Mouse (Mus musculus): ENCODE data around the gene Pacrg.

Pacrg gene

DNA sequence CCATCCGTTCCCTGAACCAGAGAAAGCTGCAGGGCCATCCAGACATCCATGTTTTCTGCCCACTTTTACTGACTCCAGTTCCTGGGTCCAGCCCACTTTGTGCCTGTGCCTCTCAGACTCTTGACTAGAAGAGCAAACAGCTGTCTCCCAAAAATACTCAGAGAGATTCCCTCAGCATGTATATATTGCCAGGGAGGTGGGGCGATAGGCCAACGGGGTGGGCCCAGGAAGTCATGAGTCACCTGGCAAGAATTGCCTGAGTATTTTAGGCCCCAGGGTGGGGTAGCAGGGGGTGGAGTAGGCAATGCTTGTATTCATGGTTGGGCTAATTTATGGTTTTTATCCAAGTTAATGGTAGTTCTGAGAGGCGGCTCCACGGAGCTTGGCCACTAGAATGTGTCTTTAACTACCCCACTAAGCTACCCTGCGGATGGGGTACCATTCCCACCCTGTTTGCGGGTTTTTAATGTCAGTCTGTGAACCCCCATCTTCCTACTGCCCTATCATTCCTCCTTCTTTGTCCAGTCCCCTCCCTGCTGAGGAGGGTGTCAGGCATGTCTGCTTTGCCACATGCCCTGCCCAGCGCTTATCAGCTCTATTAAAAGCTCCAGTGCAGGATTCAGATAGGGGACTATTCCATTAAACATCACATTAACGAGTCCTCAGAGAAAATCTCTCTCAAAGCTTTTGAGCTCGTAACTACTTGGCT is 461.5 kb downstream of the Pacrg start:
- no peak for DNase-seq (ENCODE audit: low read depth, low spot score)

DNA sequence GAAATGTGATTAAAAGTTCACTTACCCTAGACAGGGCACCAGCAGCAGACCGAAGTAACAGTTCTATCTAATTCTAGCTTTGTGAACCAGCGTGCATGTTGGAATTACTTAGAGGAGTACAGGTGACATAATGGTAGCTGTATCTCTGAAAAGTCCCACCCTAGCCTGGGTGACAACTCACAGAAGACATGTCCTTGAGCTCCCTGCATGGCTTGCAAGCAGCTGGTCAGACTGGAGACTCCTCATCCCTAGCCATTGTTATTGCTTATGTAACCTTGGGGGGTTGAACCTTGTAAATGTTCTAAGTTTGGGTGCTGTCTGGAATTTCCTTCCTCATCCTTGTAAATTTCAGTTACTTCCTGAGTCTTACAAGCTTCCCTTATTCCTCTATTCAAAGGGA is 462.5 kb downstream of the Pacrg start:
- DNase-seq (ENCODE audit: low read depth, low spot score): no peak

DNA sequence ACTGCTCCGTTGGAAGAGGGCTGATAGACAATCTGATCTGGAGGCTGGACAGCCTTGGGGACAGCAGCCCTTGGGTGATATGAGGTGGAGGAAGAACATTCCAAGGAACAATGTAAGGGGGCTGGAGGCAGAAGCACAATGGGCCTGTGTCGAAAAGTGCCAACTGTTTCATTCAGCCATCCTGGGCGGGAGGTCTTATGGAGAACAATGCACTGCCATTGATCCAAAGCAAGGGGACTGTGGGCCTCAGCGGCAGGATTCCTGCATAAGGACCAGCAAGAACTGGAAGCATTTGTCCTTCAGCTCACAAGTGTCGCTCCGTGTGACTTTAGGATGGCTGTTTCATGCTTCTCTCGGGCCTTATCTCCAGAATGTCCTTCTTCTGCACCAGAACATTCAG is 465.8 kb downstream of the Pacrg start:
- no peak for DNase-seq (ENCODE audit: low read depth, low spot score)

DNA sequence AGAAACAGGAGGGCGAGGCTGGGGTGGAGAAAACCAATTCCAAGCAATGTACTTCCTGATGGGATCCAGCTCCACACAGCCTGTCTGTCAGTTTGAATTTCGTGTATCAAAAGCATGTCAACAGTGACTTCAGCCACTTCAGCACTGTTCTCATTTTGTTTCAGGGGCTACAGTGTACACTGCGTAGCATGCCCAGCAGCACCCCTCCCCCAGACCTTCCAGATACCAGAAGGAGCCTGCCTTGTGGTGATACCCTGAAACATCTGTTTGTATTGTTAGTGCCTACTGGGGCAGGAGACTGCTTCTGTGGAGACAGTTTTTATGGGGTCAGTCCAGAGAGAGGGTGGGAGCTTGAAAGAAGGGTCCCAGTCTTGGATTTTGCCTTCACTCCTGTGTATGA is 466.4 kb downstream of the Pacrg start:
- DNase-seq (ENCODE audit: low read depth, low spot score): no peak

DNA sequence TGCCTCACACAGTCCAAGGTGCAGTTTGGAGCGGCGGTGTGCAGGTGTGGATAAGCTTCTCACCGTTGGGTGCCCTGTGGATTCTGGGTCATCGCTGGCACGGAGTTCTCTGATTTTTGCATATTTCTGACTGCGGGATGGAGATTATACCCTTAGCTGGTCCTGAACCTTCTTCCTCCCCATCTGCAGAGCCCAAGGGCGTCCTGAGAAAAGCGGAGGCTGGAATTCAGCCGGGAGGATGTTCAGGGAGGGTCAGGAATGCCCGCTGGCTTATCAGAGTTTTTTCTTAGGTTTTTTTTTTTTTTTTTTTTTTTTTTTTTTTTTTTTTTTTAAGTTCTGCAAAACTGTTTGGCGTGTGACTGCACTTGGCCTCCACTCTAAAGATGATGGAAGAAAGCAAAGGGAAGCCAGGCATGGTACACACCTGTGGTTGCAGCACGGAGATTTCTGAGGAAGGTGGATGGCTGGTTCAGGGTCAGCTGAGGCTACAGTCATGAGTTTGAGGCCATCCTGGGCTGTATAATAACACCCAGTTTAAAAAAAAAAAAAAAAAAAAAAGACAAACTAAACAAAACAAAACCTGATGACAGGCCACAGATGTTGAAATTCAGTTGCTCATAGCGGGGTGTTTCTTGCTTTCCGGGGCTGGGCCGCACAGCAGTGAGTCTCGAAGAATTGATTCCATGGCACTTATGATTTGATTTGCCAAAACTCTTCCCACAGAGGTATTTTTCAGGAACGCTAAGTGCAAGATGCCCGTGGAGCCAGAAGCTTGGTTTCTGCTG is 467.9 kb downstream of the Pacrg start:
- no peak for DNase-seq (ENCODE audit: low read depth, low spot score)

DNA sequence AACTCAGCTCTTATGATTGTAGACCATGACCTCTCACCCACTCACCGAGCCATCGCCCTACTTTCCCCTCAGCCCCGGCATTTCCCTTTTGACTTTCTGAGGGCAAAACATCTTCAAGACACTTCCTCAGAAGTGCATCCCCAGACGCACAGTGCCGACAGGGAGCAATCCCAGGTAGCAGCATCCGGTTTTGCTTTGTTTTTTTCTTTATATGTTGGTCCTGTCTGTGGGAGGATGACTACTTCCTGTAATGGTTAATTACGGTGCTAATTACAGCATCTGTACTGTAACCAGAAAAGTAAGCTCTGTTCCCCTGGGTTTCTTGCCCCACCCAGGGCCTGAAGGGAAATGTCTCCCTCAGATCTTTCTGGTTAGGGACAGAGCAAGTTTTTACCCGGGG is 468.6 kb downstream of the Pacrg start:
- DNase-seq (ENCODE audit: low read depth, low spot score): no peak

DNA sequence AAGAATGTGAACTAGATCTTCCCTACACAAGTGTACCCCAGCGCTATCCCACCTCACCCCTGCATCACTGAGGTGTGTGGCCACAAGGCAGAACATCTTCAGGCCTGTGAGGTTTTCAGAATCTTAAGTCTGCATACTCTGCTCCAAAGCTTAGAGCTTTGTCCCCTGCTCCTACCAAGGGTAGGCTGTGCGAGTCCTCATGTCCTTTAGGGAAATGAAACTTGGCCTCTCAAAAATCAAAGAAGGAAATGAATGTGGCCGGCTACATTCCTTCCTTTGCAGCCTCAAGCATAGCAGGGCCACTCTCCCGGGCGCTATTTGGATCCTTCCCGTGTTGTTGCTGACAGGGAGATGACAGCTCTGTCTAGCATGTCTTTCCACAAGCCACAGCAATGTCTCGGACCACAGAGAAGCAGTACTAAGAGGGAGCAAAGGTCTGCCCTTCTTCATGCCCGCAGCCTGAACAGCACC is 469.4 kb downstream of the Pacrg start:
- no peak for DNase-seq (ENCODE audit: low read depth, low spot score)

DNA sequence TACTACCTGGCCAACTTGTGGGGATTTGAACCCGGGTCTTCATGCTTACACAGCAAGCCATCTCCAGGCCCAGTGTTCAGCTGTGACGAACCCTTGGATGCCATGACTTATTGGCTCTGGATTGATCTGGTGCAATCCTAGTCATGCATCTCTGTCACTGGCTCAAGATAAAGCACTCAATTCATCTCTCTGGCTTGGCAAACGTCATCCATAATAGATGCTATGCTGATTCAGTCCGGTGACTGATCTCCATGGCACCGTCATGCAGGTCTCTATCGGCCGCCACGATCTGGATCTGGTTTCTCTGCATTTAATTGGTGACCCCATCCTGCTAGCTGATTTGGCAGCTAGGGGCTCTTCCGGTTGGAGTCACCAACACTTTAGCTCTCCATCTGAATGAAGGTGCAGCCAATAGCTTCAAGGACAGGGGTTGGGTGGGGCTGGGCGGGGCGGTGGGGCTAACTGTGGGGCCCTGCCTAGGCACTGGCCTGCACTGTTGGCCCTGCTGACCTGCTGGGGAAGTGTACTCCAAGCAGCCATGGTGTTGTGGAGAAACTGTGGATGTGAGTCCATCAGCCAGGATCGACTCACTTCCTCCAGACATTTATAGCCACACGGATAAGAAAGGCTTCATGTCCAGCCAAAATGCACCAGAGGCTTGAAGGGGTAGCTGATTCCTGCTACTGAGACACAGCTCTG is 470.0 kb downstream of the Pacrg start:
- no peak for DNase-seq (ENCODE audit: low read depth, low spot score)

DNA sequence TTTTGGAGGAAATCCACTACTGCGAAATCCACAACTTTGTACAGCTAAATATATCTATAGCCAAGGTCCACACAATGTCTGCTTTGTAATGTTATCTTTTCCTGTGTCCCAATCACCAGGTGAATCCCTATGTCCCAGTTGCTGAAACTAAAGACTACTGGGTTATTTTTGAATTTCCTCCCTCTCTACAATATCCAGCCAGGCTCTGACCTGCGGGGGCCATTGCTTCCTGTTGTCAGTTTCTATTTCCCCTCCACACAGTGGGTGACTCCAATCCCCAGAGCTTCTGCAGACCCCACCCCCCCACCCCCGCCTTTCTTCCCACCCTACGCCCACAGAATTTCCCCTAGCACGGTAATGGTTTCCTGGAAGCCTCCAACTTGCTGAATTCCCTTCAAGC is 473.1 kb downstream of the Pacrg start:
- DNase-seq (ENCODE audit: low read depth, low spot score): no peak

DNA sequence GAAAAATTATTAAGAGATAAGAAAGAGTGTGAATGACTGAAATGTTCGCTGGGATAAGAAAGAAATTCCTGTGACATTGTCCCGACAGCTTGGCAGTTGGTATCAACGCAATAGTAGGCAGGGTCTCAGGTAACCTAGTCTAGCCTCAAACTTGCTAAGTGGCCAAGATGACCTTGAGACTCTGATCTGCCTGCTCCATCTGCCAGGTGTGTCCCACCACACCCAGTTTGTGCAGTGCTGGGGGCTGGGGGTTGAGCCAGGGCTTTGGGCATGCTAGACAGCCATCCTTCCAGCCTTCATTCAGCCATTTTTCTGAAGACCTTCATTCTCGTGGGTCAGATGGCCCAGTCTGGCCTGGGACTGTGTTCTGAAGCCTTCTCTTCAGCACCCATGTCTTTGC is 473.5 kb downstream of the Pacrg start:
- DNase-seq (ENCODE audit: low read depth, low spot score): no peak

DNA sequence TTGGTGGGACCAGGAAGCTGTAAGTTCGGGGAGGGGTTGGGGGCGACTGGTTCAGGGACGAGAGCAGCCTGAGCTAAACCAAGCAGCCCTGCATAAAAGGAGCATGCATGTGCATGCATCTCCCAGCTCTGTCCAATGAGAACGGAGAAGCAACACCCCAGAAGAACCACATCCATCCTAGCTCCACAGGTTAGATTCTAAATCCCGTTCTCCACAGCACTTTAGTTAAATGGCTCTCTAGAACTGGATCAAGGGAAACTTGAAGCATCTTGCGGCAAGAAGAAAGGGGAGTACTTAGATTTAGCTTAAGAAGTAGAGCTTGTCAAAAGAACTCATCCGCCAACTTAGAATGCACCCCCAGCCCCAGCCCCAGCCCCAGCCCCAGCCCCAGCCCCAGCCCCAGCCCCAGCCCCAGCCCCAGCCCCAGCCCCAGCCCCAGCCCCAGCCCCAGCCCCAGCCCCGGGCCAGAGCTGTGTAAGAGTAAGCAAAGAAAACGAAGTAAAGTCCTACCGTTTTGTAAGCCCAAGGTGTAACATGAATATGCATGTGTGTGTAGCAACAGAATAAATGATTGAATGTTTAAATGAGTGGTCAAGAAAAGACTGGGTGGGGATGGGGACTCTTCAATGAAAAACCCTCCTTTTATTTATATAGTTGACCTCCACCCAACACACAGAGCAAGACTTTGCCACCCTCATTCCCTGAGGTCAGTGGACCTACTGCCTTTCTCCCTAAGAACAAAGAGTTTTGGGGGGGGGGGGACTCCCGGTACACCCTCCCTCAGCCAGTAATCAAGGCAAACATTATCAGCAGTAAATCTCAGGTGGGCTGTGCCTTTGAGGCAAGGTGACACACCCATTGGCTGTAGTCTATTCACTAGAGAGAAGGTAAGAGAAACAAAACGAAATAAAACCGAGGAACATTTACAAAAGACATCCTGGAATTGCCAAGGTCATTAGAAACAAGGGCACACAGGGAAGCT is 474.3 kb downstream of the Pacrg start:
- no peak for DNase-seq (ENCODE audit: low read depth, low spot score)

DNA sequence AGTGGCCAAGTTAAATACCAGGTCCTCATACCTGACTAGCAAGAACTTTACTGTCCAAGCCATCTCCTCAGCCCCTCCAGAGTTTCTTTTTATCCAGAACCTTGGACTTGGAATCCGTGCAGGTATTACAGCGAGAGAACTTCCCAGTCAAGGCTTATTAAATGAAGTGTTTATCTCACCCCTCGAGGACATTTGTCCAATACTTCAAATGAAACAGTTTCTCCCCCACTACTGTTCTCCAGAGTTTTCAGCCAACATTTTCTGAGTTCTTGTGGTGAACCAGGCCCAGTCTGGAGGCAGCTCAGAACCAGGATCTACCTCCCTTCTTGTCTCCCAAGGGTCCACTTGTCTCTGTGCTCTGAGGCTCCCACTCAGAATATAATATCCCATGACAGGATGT is 477.0 kb downstream of the Pacrg start:
- DNase-seq (ENCODE audit: low read depth, low spot score): no peak

DNA sequence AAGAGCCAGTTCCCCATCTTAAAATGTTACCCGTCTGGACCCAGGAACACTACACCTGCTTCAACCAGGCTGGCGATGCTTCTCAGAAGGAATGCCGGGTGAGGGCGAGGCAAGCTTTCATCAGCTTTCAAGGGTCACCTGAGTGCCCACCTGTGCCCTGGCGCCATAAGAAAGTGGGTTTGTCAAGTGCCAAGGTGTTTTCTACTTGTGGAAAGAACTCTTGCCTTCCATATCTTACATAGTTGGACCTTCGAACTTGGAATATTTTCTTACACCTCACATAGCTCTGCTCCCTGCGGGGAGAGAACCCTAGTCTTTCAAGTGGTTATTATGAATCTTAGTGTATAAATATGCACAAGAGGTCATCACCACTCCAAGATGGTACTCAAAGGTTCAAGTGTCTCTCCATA is 478.2 kb downstream of the Pacrg start:
- DNase-seq (ENCODE audit: low read depth, low spot score): no peak

DNA sequence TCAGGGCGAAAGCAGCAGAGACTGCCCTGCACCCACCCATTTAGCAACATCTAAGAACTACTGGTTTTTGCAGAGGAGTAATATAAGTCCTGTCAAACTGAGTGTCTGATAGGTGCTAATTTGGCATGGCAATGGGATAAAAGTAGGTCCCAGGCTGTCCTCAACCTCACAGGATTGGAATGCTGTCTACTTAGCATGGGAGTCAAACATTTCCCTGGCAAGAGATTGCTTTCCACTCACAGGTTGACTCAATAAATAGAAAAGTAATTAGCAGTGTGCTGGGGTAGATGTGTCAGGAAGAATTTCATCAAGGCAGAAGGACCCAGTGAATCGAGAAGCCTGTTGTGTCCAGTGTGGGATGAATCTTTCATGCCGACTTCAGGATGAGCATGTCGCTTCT is 479.4 kb downstream of the Pacrg start:
- no peak for DNase-seq (ENCODE audit: low read depth, low spot score)

DNA sequence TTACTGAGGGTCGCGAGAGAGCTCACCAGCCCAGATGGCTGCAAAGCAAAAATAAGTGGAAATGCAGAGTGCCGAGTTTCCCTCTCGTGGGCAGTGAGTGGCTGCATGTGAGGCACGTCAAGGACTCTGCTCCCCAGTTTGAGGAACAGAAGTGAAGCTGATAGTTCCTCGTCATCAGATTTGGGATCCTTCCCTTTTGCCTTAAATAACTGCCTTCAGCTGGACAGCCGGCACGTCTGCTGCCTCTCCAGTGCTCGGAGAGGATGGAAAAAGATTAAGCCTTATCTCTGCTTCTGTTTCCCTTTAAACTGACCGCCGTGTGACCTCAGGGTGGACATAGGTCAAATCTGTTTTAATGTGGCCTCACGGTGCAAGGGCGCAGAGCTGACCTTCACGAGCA is 480.6 kb downstream of the Pacrg start:
- no peak for DNase-seq (ENCODE audit: low read depth, low spot score)

DNA sequence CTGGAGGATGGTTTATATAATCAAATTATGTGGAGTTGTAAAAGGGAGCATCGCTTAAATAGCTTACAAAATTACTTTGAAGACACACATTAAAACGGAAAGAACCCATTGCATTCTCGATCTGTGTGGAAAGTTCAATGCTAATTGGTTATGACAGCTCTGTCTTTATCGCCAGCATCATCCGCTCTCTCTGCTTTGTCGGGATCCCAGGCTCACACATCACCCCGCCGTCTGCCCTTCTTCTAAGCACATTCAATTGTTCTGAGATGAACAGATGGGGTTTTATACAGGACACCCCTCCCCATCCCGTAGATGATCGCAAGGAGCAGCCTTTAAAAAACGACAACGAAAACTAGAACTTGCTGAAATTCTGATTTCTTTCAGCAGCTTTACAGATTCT is 482.8 kb downstream of the Pacrg start:
- DNase-seq (ENCODE audit: low read depth, low spot score): no peak

DNA sequence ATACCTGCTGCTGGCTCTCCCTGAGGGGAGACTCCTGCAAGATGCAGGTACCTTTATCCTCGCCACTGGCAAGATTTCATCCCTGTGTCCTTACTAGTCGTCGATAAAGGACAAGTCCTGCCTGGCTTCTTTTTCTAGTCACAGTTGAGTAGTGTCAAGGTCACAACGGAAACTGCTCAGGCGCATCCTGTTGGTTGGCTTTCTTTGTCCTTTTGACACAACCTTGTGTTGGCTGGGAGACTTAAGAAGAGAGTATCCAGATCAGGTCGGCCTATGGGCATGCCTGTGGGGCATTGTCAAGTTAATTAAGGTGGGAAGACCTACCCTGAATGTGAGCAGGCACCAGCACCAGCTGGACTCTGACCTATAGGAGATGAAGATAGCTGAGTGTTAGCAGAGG is 483.8 kb downstream of the Pacrg start:
- no peak for DNase-seq (ENCODE audit: low read depth, low spot score)

DNA sequence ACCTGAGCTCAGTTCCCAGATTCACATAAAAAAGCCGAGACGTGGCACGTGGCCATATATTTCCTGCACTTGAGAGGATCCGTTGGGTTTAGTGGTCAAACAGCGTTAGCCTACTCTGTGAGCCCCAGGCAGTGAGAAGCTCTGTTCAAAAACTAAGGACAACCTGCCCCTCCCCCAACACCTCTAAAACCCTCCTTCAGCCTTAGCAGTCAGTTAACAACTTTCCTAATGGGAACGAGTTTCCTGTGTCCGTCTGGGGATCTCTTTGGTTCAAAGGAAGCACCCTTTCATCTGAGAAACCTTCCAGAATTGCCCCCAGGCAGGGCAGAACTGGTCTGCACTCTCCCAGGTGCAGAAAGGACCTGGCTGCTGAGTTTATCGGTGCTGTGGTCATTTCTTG is 484.4 kb downstream of the Pacrg start:
- no peak for DNase-seq (ENCODE audit: low read depth, low spot score)

All from retina, adult 2 months (tissue).